Mouse (Mus musculus): ENCODE measurements around the gene Sh3tc1. TPM values are rescaled to one million over a fixed set of nuclear protein-coding genes. Genes with fewer than 3 reads are reported as not detected.

The Sh3tc1 gene
- polyA plus RNA-seq, 1 experiment from 2014 or later, result 1.5 TPM

- Histone ChIP-seq H3K27ac (ENCODE audit: low read depth, low read length) (no peak overlapping the region), H3K4me2 (replicated peaks; ENCODE audit: low read depth, low read length) (no peak overlapping the region), H3K4me3 (ENCODE audit: low read depth, low read length) (no peak overlapping the region), H3K4me1 (replicated peaks; ENCODE audit: control insufficient read depth, insufficient read depth, low read length) (no peaks in the 10 kb centered on the region; the same call in 1 of the 2 replicates), H3K36me3 (ENCODE audit: control insufficient read depth, insufficient read depth, low read length) (no peaks in the 10 kb centered on the region), H3K9ac (ENCODE audit: low read depth, low read length) (no peak overlapping the region), H3K9me3 (ENCODE audit: control insufficient read depth, low read length) (no peaks in the 10 kb centered on the region), H3K27me3 (ENCODE audit: control insufficient read depth, insufficient read depth, low read length) (no peaks in the 10 kb centered on the region)
- 74% methylated on average over 11 of the region's 11 CpGs for WGBS
- no peak for ATAC-seq (ENCODE audit: low FRiP score)
- no peak for DNase-seq (ENCODE audit: low spot score)
Measured at GRCm38 (mm10) chr5:35691246-35691645, 48.5 kb downstream of the Sh3tc1 start.

- no peaks in the 10 kb centered on the region for H3K36me3 ChIP-seq (ENCODE audit: control insufficient read depth, insufficient read depth, low read length)
Measured at GRCm38 (mm10) chr5:35690485-35691165, 49.2 kb downstream of the Sh3tc1 start.

DNA sequence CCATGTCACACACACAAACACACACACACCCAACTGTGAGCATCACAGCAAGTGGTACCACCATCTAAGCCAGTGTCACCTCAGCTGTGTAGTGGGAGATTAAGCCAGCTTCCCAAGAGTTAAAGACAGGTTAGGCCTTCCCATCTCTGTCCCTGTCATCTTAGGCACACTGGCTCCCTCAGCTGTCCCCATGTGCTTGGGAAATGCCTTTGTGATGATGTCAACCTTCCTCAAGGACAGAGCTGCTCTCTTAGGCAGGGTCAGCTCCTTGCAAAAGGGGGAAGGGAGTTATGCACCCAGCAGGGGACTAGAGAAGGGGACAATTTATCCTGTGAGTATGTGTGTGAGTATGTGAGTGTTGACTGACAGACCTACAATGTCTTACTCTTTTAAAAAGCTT lies 50.4 kb downstream of the Sh3tc1 start:
- no peaks in the 10 kb centered on the region for H3K36me3 ChIP-seq (ENCODE audit: control insufficient read depth, insufficient read depth, low read length)
- no peak overlapping the region for H3K4me3 ChIP-seq (ENCODE audit: low read depth, low read length)
- no peaks in the 10 kb centered on the region for H3K27me3 ChIP-seq (ENCODE audit: control insufficient read depth, insufficient read depth, low read length)
- H3K4me1 ChIP-seq (replicated peaks; ENCODE audit: control insufficient read depth, insufficient read depth, low read length), result no peaks in the 10 kb centered on the region; the same call in 1 of the 2 replicates
- ATAC-seq (ENCODE audit: low FRiP score), result no peak
- H3K4me2 ChIP-seq (replicated peaks; ENCODE audit: low read depth, low read length), result no peak overlapping the region
- DNase-seq (ENCODE audit: low spot score), result no peak
- H3K9me3 ChIP-seq (ENCODE audit: control insufficient read depth, low read length), result no peaks in the 10 kb centered on the region
- no peak overlapping the region for H3K9ac ChIP-seq (ENCODE audit: low read depth, low read length)
- H3K27ac ChIP-seq (ENCODE audit: low read depth, low read length), result no peak overlapping the region

More at GRCm38 (mm10) chr5:35690485-35691165, 49.2 kb downstream of the Sh3tc1 start:
- no peak for DNase-seq (ENCODE audit: low spot score)
- Histone ChIP-seq H3K4me3 (ENCODE audit: low read depth, low read length) (no peak overlapping the region), H3K27ac (ENCODE audit: low read depth, low read length) (no peak overlapping the region), H3K4me1 (replicated peaks; ENCODE audit: control insufficient read depth, insufficient read depth, low read length) (no peaks in the 10 kb centered on the region; the same call in 1 of the 2 replicates), H3K27me3 (ENCODE audit: control insufficient read depth, insufficient read depth, low read length) (no peaks in the 10 kb centered on the region), H3K9me3 (ENCODE audit: control insufficient read depth, low read length) (no peaks in the 10 kb centered on the region), H3K9ac (ENCODE audit: low read depth, low read length) (no peak overlapping the region), H3K4me2 (replicated peaks; ENCODE audit: low read depth, low read length) (no peak overlapping the region)
- 84% methylated on average over 8 of the region's 8 CpGs for WGBS
- ATAC-seq (ENCODE audit: low FRiP score), result no peak

DNA sequence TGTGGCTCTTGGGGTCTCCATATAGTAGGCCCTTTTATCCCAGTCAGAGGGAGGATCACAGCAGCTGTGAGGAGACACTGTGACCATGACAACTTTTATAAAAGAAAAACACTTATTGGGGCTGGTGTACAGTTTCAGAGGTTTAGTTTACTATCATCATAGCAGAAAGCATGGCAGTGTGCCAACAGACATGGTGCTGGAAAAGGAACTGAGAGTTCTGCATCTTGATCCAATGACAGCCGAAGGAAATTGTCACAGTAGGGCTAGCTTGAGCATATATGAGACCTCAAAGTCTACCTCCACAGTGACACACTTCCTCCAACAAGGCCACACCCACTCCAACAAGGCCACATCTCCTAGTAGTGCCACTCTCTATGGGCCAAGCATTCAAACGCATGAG lies 50.9 kb downstream of the Sh3tc1 start:
- WGBS, result 91% methylated on average over 2 of the region's 2 CpGs
- no peaks in the 10 kb centered on the region for H3K9me3 ChIP-seq (ENCODE audit: control insufficient read depth, low read length)
- no peak overlapping the region for H3K4me3 ChIP-seq (ENCODE audit: low read depth, low read length)

DNA sequence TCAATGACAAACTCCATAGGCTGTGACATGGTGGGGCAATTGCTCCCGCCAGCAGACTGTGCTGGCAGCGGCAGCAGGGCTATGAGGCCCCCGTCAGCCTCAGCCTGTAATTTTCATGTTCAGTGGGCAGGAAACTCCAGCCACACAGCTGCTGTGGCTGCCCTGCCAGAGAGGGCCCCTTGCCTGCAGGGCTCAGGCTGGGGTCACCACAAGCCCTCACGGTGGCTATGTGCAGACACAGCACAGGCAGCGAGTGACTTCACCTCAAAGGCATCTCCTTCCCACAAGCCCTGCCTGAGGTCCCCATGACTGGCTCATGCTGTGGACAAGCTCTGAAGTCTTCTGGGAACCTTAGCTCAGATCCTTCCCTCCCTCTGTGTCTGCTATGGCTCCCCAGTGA lies 52.7 kb downstream of the Sh3tc1 start:
- Histone ChIP-seq H3K4me3 (ENCODE audit: low read depth, low read length) (no peak overlapping the region), H3K4me2 (replicated peaks; ENCODE audit: low read depth, low read length) (no peak overlapping the region), H3K4me1 (replicated peaks; ENCODE audit: control insufficient read depth, insufficient read depth, low read length) (no peaks in the 10 kb centered on the region; the same call in 1 of the 2 replicates), H3K36me3 (ENCODE audit: control insufficient read depth, insufficient read depth, low read length) (no peaks in the 10 kb centered on the region), H3K27ac (ENCODE audit: low read depth, low read length) (no peak overlapping the region), H3K9me3 (ENCODE audit: control insufficient read depth, low read length) (no peaks in the 10 kb centered on the region), H3K27me3 (ENCODE audit: control insufficient read depth, insufficient read depth, low read length) (no peaks in the 10 kb centered on the region), H3K9ac (ENCODE audit: low read depth, low read length) (no peak overlapping the region)
- 56% methylated on average over 5 of the region's 5 CpGs for WGBS
- DNase-seq (ENCODE audit: low spot score) (no peak), ATAC-seq (ENCODE audit: low FRiP score) (no peak)

More for the DNA sequence above, 50.9 kb downstream of the Sh3tc1 start:
- ATAC-seq (ENCODE audit: low FRiP score), result no peak
- Histone ChIP-seq H3K9ac (ENCODE audit: low read depth, low read length) (no peak overlapping the region), H3K4me1 (replicated peaks; ENCODE audit: control insufficient read depth, insufficient read depth, low read length) (no peaks in the 10 kb centered on the region; the same call in 1 of the 2 replicates), H3K4me2 (replicated peaks; ENCODE audit: low read depth, low read length) (no peak overlapping the region), H3K27me3 (ENCODE audit: control insufficient read depth, insufficient read depth, low read length) (no peaks in the 10 kb centered on the region), H3K27ac (ENCODE audit: low read depth, low read length) (no peak overlapping the region), H3K36me3 (ENCODE audit: control insufficient read depth, insufficient read depth, low read length) (no peaks in the 10 kb centered on the region)
- DNase-seq (ENCODE audit: low spot score), result no peak

- no peak for DNase-seq (ENCODE audit: low spot score)
- Histone ChIP-seq H3K27ac (ENCODE audit: low read depth, low read length) (no peak overlapping the region), H3K4me3 (ENCODE audit: low read depth, low read length) (no peak overlapping the region), H3K36me3 (ENCODE audit: control insufficient read depth, insufficient read depth, low read length) (no peaks in the 10 kb centered on the region), H3K27me3 (ENCODE audit: control insufficient read depth, insufficient read depth, low read length) (no peaks in the 10 kb centered on the region), H3K4me1 (replicated peaks; ENCODE audit: control insufficient read depth, insufficient read depth, low read length) (no peaks in the 10 kb centered on the region; the same call in 1 of the 2 replicates), H3K9me3 (ENCODE audit: control insufficient read depth, low read length) (no peaks in the 10 kb centered on the region), H3K9ac (ENCODE audit: low read depth, low read length) (no peak overlapping the region), H3K4me2 (replicated peaks; ENCODE audit: low read depth, low read length) (no peak overlapping the region)
- 65% methylated on average over 4 of the region's 4 CpGs for WGBS
- ATAC-seq (ENCODE audit: low FRiP score), result no peak
Measured at GRCm38 (mm10) chr5:35686336-35686735, 53.5 kb downstream of the Sh3tc1 start.

GRCm38 (mm10) chr5:35685079-35685478 lies 54.7 kb downstream of the Sh3tc1 start:
- H3K4me2 ChIP-seq (replicated peaks; ENCODE audit: low read depth, low read length), result no peak overlapping the region
- H3K4me3 ChIP-seq (ENCODE audit: low read depth, low read length), result no peak overlapping the region
- whole genome bisulfite sequencing, result 69% methylated on average over 3 of the region's 3 CpGs
- no peaks in the 10 kb centered on the region for H3K36me3 ChIP-seq (ENCODE audit: control insufficient read depth, insufficient read depth, low read length)
- ATAC-seq (ENCODE audit: low FRiP score) (no peak), DNase-seq (ENCODE audit: low spot score) (no peak)
- H3K27me3 ChIP-seq (ENCODE audit: control insufficient read depth, insufficient read depth, low read length), result peaks cover 5% of the 10 kb centered on the region; the same call in 1 of the 2 replicates
- no peak overlapping the region for H3K27ac ChIP-seq (ENCODE audit: low read depth, low read length)
- no peaks in the 10 kb centered on the region; the same call in 1 of the 2 replicates for H3K4me1 ChIP-seq (replicated peaks; ENCODE audit: control insufficient read depth, insufficient read depth, low read length)
- H3K9me3 ChIP-seq (ENCODE audit: control insufficient read depth, low read length), result no peaks in the 10 kb centered on the region
- no peak overlapping the region for H3K9ac ChIP-seq (ENCODE audit: low read depth, low read length)

DNA sequence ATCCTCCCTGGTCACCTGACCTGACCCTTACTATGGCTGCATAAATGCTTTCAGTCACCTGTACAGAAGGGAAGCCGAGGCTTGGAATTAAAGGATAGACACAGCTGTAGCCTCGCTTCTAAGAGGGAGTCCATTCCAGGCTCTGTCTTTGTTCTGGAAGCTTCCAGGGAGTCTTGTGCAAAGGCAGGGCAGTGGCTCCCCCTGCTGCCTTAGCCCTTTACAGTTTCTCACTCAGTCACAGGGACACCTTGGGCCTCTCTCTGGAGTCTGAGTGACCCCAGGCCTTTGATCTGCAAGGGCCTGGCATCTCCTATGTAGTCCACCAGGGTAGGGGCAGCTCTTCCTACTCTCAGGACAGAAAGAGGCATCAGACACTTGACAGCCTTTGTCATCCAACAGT lies 58.8 kb downstream of the Sh3tc1 start:
- Histone ChIP-seq H3K9ac (ENCODE audit: low read depth, low read length) (no peak overlapping the region), H3K36me3 (ENCODE audit: control insufficient read depth, insufficient read depth, low read length) (no peaks in the 10 kb centered on the region), H3K4me1 (replicated peaks; ENCODE audit: control insufficient read depth, insufficient read depth, low read length) (peaks cover 3% of the 10 kb centered on the region; the same call in 1 of the 2 replicates), H3K9me3 (ENCODE audit: control insufficient read depth, low read length) (no peaks in the 10 kb centered on the region), H3K27ac (ENCODE audit: low read depth, low read length) (no peak overlapping the region), H3K4me3 (ENCODE audit: low read depth, low read length) (no peak overlapping the region), H3K4me2 (replicated peaks; ENCODE audit: low read depth, low read length) (no peak overlapping the region), H3K27me3 (ENCODE audit: control insufficient read depth, insufficient read depth, low read length) (peaks cover 24% of the 10 kb centered on the region)
- DNase-seq (ENCODE audit: low spot score) (no peak), ATAC-seq (ENCODE audit: low FRiP score) (no peak)
- 65% methylated on average over 2 of the region's 2 CpGs for WGBS

Data from hindbrain, embryonic 11.5 days (tissue).